Mouse (Mus musculus) kidney, adult 11 months (tissue): ENCODE measurements around the gene F3.

ENCODE experiments used
- DNase-seq: peaks from one replicate; pipeline ENCODE4 v3.0.0; 2022

F3 gene

DNA sequence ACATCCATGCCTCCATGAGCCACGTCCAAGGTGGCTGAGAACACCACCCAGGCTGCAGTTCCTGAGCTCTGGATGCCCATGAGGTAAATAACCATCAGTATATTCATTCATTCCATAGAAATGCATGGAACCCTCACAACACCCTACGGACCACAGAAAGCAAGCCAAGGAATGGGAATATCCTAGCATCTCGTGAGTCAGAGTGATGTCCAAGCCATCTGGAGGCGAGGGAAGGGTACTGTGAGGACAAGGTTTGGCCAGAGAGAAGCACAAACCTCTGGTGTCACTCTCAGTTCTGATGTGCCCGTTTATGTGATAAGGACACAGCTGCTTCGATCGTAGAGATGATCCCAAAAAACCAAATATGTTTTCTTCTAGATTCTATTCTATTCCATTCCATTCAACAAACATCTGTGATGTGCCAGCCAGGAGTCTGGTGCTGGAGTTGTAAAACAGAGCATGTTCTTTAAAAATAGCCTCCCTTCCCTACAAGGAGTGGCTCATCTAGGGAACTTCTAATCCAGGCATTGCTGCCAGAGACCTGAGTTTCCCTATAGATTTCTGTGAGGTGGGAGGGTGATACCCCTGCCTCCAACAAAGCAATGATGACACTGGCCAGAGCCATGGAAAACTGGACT is 12.3 kb upstream of the F3 start:
- no peak for DNase-seq

- no peak for DNase-seq
These were observed 11.1 kb upstream of the F3 start for GRCm38 (mm10) chr3:121712222-121712621.

DNA sequence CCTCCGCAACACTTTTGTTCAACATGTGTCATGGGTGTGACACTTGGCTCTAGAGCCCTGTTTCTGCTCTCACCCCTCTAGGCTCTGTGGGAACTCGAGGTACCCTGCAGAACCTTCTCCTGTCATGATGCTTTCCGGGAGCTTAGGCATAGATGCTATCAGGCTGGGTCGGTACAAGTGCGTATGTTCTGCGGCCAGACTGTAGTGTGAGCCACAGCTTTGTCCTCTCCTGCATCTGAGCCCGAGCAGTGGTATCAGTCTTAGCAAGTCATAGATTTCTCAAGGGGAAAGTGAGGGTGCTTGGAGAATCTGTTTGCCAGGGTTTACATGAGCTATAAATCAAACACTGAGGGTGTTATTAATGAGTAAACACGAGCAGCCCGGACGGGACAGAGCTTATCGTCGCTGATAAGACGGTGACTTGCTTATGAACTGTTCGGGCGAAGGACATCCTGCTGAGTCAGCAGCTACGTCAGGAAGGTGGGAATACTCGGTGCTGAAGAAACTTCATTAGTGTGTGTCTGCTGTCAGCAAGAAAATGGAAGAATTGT is 10.1 kb upstream of the F3 start:
- DNase-seq, result no peak

GRCm38 (mm10) chr3:121713816-121714215 is 9.5 kb upstream of the F3 start:
- peak; percentile 55 for DNase-seq

- DNase-seq, result no peak
These were observed 8.9 kb upstream of the F3 start for GRCm38 (mm10) chr3:121714461-121714860.

DNA sequence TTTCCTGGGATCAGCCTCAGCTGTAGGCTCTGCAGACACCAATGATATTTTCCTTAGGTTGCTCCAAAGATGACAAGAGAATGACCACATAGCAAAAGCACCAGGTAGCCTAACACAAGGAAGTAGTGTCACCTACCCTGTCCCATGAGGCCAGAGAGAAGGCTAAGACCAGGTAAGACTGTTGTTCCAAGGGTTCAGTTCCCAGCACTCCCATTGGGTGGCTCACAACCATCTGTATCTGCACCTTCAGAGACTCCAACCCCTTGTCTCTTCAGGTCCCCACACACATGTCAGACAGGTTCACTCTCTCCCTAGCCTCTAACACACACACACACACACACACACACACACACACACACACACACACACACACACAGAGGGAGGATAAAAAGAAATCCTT is 8.0 kb upstream of the F3 start:
- DNase-seq, result no peak

DNA sequence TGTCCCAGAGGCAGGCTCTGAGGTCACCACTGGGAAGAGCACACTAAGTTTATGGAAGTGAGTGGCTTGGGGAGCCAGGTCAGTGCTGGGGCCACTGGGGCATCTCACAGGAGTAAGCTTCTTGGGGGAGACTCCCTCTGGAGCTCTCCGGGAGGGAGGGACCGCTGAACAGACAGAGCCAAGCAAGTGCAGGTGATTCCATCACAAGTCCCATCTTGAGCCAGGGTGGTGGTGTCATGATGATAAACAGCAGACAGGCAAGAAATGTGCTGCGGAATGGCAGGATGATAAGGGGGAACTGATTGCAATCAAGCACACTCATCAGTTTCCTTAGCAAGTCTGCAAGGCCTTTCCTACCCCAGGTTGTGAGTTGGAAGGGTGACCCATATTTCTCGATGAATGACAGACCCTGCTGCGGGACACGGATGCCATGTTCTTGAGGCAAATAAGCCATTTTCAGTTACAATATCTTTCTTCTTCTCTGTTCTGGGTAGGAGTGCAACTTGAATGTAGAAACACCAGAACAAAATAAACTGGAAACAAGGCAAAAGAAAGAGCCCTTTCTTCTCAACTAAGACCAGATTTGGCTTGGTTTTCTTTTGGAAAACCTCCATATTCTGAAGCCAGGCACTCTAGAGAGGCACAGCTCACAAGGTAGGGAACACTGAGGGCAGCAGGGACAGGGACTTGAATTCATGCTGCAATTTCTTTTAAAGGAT is 7.4 kb upstream of the F3 start:
- DNase-seq, result no peak

- no peak for DNase-seq
These were observed 6.9 kb upstream of the F3 start for GRCm38 (mm10) chr3:121716480-121716879.

- no peak for DNase-seq
These were observed 4.7 kb upstream of the F3 start for GRCm38 (mm10) chr3:121718679-121719078.

- no peak for DNase-seq
These were observed 3.6 kb upstream of the F3 start for GRCm38 (mm10) chr3:121719701-121720100.

DNA sequence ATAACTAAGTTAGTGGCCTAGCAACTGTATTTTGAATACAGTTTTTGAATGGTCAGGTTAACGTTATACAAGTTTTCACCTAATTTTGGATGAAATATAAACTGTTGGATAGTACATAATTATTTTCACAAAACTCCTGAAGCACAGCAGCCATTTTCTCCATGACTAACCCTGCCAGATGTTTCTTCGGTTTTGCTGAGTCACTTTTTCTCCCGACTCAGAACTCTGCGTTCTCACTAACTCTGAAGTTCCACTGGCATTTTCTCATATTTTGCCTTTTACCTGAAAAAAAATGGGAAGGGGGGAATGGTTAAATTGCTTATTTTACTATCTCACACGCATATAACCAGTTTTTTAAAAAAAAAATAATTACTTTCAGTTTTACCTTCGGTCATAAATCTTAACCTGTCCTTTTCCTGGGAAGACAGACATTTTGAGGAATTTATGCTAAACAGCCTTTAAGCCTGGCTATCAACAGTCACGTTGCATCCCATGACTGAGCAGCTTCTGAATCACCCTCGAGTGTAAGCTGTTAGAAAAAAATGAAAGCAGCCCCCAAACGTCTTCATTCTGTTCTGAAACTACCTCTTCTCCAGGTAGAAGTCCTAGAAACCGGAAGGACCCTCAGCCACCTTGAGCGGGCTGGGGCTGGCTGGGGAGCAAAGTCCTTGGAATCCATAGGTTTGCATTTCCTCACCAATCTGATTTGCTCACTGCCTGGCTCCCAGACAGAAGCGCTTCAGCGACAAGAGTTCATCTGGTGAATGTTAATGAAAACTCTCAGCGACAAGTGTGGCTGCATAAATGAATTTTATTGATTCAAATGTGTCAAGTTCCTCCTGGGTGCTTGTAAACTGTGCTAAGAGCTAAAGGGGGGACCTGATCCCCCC is 2.3 kb upstream of the F3 start:
- no peak for DNase-seq

DNA sequence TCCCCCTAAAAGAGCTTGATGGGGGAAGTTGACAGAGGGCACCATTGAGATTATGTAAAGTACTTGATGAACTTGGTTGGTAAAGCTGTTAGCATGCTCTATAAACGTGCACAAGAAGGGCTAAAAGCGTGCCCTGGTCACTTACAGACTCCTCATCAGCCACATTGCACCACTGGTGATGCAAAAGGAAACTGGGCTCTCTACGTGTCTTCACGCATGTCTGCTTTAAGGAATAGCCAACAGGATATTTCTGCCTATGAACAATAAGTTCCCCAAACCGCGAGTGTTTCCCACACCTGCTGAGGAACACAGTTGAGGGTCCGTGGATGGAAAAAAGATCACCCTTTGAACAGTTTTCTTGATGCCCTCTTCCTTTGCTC is 1.7 kb upstream of the F3 start:
- DNase-seq, result no peak

DNA sequence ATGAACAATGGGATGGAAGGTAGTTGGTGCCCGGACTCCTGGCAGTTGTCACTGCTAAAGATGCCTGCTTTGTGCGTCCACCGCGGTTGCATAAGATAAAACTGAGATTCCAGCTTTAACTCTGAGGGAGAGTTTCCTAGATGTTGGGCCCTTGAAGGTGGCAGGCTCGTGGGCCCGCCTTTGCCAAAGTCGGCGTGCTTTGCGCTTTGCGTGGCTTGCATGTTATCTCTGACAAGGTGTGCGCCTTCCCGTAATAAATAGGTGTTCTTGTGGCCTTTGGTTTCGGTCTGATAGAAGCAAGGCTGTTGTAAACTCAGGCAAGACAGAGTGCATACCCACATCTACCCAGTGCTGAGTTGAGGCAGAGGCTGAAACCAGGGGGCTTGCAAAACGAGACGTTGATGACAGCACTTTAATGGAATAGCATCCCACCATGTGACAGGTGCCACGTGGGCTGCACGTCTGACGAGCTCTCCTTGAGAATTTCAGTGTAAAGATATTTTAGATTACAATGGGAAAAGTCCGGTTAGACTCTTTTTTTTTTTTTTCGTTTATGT is 709 bp downstream of the F3 start:
- DNase-seq, result no peak

- DNase-seq, result no peak
These were observed 1.2 kb downstream of the F3 start for GRCm38 (mm10) chr3:121724553-121724952.

GRCm38 (mm10) chr3:121725651-121726050 is 2.3 kb downstream of the F3 start:
- DNase-seq, result no peak

DNA sequence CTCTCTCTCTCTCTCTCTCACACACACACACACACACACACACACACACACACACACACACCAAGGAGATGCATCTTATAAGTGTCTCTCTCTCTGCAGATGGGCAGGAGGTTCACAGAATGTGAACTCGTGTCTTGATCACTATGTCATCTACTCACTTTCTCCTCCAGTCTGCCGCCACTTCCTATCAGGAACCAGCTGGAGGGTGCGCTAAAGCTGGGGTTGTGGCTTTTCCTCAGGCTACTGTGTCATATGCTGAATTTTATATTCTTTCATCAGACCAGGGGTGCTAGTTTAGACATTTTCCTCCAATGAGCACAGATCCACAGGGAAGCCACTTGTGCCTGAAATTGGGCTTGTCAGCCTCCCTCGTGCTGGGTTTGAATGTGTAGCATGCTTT is 6.3 kb downstream of the F3 start:
- DNase-seq, result no peak

DNA sequence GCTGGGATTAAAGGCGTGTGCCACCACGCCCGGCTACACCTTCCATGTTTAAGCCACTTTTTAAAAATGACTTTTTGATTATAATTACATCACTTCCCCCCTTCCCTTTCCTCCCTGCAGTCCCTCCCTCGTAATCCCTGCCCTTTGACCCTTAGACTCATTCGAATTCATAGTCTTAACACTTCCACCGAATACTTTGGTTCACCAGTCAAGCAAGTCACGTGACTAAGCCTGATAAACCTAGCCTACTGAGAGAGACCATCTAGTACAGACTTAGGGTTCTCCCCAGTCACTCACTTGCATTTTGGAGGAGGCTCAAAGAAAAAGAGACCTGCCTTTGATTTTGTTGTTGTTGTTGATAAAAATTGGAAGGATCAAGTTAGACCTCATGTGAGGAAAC is 12.2 kb downstream of the F3 start:
- DNase-seq, result no peak

DNA sequence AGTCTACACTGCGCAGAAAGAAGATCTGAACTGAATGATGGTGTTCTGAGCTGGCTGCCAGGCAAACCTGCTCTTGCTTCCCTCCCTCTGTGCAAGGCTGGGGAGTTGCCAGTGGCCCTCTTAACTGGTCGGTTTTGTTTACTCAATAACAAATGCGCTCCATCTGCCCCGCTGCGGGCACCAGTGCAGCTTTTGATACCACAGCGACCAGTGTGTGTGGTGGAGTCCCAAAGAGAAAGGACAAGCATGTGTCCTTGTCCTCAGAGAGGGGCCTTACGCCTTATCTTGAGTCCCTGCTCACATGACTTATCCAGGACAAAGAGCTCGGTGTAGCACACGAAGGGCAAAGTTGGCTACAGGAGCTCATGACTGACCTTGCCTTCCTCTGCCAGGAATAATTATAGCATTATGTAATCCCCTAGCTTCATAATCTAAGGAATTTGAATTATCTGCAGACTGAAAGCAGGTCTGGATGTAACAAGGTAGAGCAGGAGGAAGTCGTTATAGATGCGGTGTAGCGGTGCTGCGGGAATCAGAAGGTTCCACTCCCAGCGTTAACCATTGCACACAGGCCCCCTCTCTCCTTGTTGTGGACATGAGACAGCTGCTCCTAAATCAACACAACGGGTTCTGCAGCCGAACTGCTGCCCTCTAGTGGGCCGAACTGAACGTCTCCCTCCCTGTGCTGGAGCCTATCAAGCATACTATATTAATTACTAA is 12.8 kb downstream of the F3 start:
- DNase-seq, result peak; percentile 87

- DNase-seq, result no peak
These were observed 14.1 kb downstream of the F3 start for GRCm38 (mm10) chr3:121737453-121737852.

DNA sequence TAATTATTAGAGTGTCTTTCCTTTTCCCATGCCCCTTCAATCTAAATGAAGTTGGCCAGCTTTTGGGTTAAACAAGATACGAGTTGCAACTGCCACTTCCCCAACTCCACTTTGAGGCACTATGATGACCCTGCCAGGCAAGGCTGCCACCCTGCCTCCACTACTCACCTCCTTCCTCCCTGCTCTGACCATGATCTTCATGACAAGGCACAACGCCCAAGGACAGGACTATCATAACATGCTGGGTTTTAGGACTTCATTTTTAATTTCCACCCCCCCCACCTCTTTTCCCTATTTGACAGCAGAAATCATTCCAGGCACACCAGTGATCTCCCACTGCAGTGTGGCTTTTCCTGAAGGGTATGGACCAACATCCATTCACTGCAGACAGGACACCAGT is 14.6 kb downstream of the F3 start:
- no peak for DNase-seq

DNA sequence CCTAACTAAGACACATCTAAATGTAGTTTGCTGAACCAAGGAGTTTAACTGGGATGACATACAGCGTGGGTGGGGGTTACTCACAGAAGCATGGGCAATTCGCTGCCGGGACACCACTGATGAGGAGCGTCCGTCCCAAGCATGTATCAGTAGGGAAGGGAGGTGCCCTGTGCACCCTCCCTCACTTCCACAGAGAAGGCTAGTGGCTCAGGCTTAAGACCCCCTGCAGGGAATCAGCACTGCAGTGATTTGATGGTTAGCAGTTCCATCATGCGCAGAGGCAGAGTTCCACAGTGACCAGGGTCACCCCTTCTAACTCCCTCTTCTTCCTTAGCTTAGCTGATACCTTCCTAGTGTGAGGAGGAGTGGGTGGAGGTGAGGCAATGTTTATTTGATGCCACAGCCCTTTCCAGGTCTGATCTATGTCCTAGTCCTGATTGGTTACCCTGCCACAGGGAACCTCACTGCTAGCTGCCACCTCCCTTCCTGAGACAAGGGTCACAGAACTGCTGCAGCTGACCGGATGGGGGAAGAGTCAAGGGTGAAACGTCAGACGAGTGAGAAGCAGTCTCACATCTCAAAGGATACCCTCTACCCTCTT is 15.5 kb downstream of the F3 start:
- no peak for DNase-seq
